Mouse (Mus musculus) hindbrain, embryonic 15.5 days (tissue): Measurements from ENCODE around the gene Mfsd9. TPM values are rescaled to one million over a fixed set of nuclear protein-coding genes. Genes with fewer than 3 reads are reported as not detected.

Experiments used
- ATAC-seq: fragments of 200-750 bp; cut with Nextera tagmentation; 2 replicates; pipeline ENCODE4 v1.8.0; 2017; ENCODE audit warnings: low read depth, moderate number of reproducible peaks, moderate TSS enrichment; ENCODE audit not compliant: low FRiP score
- H3K27ac ChIP-seq: fragments of 300-500 bp; sonication (generic); replicated peaks from 2 replicates; pipeline ENCODE4 v1.5.1; 2015; ENCODE audit warnings: mild to moderate bottlenecking, inconsistent platforms
- H3K27me3 ChIP-seq: fragments of 300-500 bp; sonication (generic); 2 replicates; pipeline ENCODE4 v1.6.1; 2015; ENCODE audit warnings: control low read depth, inconsistent platforms
- H3K36me3 ChIP-seq: fragments of 300-500 bp; sonication (generic); 2 replicates; pipeline ENCODE4 v1.6.1; 2015; ENCODE audit warnings: control low read depth, inconsistent platforms
- H3K4me1 ChIP-seq: fragments of 300-500 bp; sonication (generic); replicated peaks from 2 replicates; pipeline ENCODE4 v1.6.1; 2015; ENCODE audit warnings: control low read depth, inconsistent platforms
- H3K4me2 ChIP-seq: fragments of 300-500 bp; sonication (generic); 2 replicates; pipeline ENCODE4 v1.6.1; 2015; ENCODE audit warnings: moderate library complexity, mild to moderate bottlenecking, inconsistent platforms
- H3K4me3 ChIP-seq: fragments of 300-500 bp; sonication (generic); 2 replicates; pipeline ENCODE4 v1.5.1; 2015; ENCODE audit warnings: mild to moderate bottlenecking, inconsistent platforms
- H3K9ac ChIP-seq: fragments of 300-500 bp; sonication (generic); 2 replicates; pipeline ENCODE4 v1.6.1; 2015; ENCODE audit warnings: inconsistent platforms
- H3K9me3 ChIP-seq: fragments of 300-500 bp; sonication (generic); 2 replicates; pipeline ENCODE4 v1.6.1; 2016; ENCODE audit warnings: control low read depth, inconsistent platforms
- WGBS: fragments of 180-500 bp; shearing (Covaris S2); methylation state at CpG from one replicate; pipeline ENCODE4 v1.1.7; 2015; 5-methylcytosine and 5-hydroxymethylcytosine counted together
- polyA plus RNA-seq: library from polyadenylated mRNA; unstranded; fragments of >200 nt; fragmentation: Nextera tagmentation; extraction: Ambion mirVana; gene quantifications from 2 replicates; pipeline ENCODE4 v1.2.1, GENCODE M21; 2015

Mfsd9 gene
- polyA plus RNA-seq, 1 experiment from 2014 or later = 8.0 TPM

- Histone ChIP-seq H3K4me1 (no peaks in the 10 kb centered on the region), H3K36me3 (no peaks in the 10 kb centered on the region), H3K9me3 (no peaks in the 10 kb centered on the region), H3K9ac (no peak overlapping the region), H3K27ac (no peak overlapping the region), H3K4me3 (no peak overlapping the region), H3K4me2 (no peak overlapping the region), H3K27me3 (no peaks in the 10 kb centered on the region)
- no peak for ATAC-seq
- WGBS = 90% methylated on average over 12 of the region's 12 CpGs
Observed at GRCm38 (mm10) chr1:40804118-40804517, 13.6 kb upstream of the Mfsd9 start.

- H3K4me2 ChIP-seq = no peak overlapping the region
- no peaks in the 10 kb centered on the region for H3K9me3 ChIP-seq
- no peak overlapping the region for H3K4me3 ChIP-seq
- no peaks in the 10 kb centered on the region for H3K27me3 ChIP-seq
- H3K9ac ChIP-seq = no peak overlapping the region
- no peak overlapping the region for H3K27ac ChIP-seq
- ATAC-seq = no peak
- no peaks in the 10 kb centered on the region for H3K4me1 ChIP-seq
- no peaks in the 10 kb centered on the region for H3K36me3 ChIP-seq
- WGBS = 23% methylated on average over 3 of the region's 3 CpGs
Observed at GRCm38 (mm10) chr1:40802759-40803158, 12.3 kb upstream of the Mfsd9 start.

DNA sequence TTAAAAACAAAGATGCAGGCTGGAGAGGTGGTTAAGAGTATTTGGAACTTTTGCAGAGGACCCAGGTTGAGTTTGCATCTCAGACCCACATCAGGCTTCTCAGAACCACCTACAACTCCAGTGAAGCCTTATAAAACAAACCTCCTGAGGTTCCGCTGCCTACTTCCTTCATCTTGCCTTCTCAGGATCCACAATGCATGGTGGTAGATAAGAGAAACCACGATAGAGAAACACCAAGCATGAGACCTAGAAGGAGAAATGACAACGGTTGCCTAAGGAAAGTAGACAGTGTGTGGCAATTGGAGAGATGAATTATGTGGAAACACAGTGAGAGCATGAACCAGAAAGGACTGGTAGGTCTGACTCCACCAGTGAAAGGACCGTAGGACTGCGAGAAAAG lies 10.4 kb upstream of the Mfsd9 start:
- 85% methylated on average over 5 of the region's 5 CpGs for WGBS
- H3K27me3 ChIP-seq = no peaks in the 10 kb centered on the region

GRCm38 (mm10) chr1:40799121-40799520 lies 8.6 kb upstream of the Mfsd9 start:
- no peak for ATAC-seq
- H3K27me3 ChIP-seq = no peaks in the 10 kb centered on the region
- H3K36me3 ChIP-seq = no peaks in the 10 kb centered on the region
- no peaks in the 10 kb centered on the region for H3K9me3 ChIP-seq
- no peak overlapping the region for H3K27ac ChIP-seq
- H3K4me2 ChIP-seq = no peak overlapping the region
- H3K4me1 ChIP-seq = no peaks in the 10 kb centered on the region
- WGBS = 93% methylated on average over 8 of the region's 8 CpGs
- no peak overlapping the region for H3K4me3 ChIP-seq
- H3K9ac ChIP-seq = no peak overlapping the region

More for the DNA sequence above, 10.4 kb upstream of the Mfsd9 start:
- H3K4me3 ChIP-seq = no peak overlapping the region
- H3K9me3 ChIP-seq = no peaks in the 10 kb centered on the region
- H3K27ac ChIP-seq = no peak overlapping the region
- no peak for ATAC-seq
- no peaks in the 10 kb centered on the region for H3K4me1 ChIP-seq
- H3K9ac ChIP-seq = no peak overlapping the region
- no peak overlapping the region for H3K4me2 ChIP-seq
- H3K36me3 ChIP-seq = no peaks in the 10 kb centered on the region

DNA sequence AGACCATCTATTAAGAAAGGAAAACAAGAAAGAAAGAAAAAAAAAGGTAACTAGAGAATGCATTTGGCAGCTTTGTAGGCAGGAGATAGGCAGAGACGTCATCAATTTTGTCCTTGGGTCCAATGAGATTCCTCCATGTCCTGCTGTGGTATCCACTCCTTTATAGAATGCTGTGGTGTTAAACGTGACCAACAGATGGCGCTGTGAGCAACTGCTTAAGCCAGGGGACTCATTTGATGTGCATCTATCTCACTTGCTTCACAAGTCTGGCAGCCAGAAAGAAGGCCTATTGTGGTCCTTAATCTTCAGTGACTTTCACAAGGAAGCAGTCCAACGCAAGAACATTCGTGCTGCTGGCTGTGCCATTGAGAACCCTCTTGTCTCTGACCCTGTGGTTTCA lies 6.9 kb upstream of the Mfsd9 start:
- Histone ChIP-seq H3K27me3 (no peaks in the 10 kb centered on the region), H3K4me3 (no peak overlapping the region), H3K36me3 (no peaks in the 10 kb centered on the region), H3K27ac (no peak overlapping the region), H3K9me3 (no peaks in the 10 kb centered on the region), H3K4me2 (no peak overlapping the region), H3K4me1 (no peaks in the 10 kb centered on the region), H3K9ac (no peak overlapping the region)
- WGBS = 15% methylated on average over 5 of the region's 5 CpGs
- ATAC-seq = peak; percentile 59; the same call in 1 of the 2 replicates

DNA sequence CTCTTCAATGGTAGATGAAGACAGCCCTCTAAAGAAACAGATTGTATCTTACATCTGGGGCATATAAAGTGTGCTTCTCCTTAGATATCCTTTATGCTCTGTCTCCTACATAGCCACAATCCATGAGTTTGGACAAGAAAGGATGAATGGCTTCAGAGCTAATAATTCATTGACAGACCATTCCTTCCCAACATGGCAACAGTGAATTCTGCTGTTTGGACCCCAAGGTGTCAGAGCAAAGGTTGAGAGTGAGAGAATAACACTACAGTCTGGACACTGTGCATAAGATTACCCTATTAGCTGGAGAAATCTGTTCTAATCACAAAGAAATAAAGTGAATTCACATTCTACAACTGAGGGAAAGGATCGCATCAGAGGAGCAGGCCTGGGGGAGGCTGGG lies 5.0 kb upstream of the Mfsd9 start:
- ATAC-seq = no peak
- no peak overlapping the region for H3K4me3 ChIP-seq
- H3K4me1 ChIP-seq = peaks cover 6% of the 10 kb centered on the region
- H3K9me3 ChIP-seq = no peaks in the 10 kb centered on the region
- no peak overlapping the region for H3K9ac ChIP-seq
- no peak overlapping the region for H3K4me2 ChIP-seq
- WGBS = 91% methylated on average over 1 of the region's 1 CpGs
- no peaks in the 10 kb centered on the region for H3K27me3 ChIP-seq
- H3K36me3 ChIP-seq = no peaks in the 10 kb centered on the region
- H3K27ac ChIP-seq = no peak overlapping the region

GRCm38 (mm10) chr1:40789666-40790233 lies 737 bp downstream of the Mfsd9 start:
- 0 out of 2 replicates have a peak, but pooled peaks cover 2% of the 10 kb centered on the region for H3K36me3 ChIP-seq
- H3K4me1 ChIP-seq = peaks cover 21% of the 10 kb centered on the region
- H3K9ac ChIP-seq = peak overlapping the region; percentile 51; the same call in 1 of the 2 replicates
- WGBS = 18% methylated on average over 5 of the region's 5 CpGs
- no peaks in the 10 kb centered on the region for H3K9me3 ChIP-seq
- H3K27me3 ChIP-seq = no peaks in the 10 kb centered on the region
- ATAC-seq = peak; percentile 37
- peak overlapping the region; percentile 78 for H3K4me2 ChIP-seq
- H3K4me3 ChIP-seq = peak overlapping the region; percentile 78
- peak overlapping the region; percentile 39 for H3K27ac ChIP-seq

DNA sequence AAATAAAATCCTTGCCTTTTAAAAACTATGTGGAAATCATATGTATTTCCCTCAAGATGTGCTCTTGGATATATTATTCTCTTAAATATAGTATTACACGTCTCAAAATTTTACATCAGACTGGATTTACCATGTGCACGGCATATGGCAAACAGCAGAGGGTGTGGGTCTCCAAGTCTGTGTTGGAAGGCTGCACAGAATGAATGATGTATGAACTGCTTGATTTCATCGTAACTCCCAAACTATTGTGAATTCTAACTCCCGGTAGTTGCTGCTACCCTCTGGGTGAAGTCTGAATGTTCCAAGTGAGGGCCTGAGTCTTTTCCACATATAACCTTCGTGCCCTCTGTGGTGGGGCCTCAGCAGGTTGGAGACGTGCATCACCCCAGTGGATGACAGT lies 1.5 kb downstream of the Mfsd9 start:
- 75% methylated on average over 6 of the region's 6 CpGs for WGBS
- no peak overlapping the region for H3K9ac ChIP-seq
- ATAC-seq = no peak

DNA sequence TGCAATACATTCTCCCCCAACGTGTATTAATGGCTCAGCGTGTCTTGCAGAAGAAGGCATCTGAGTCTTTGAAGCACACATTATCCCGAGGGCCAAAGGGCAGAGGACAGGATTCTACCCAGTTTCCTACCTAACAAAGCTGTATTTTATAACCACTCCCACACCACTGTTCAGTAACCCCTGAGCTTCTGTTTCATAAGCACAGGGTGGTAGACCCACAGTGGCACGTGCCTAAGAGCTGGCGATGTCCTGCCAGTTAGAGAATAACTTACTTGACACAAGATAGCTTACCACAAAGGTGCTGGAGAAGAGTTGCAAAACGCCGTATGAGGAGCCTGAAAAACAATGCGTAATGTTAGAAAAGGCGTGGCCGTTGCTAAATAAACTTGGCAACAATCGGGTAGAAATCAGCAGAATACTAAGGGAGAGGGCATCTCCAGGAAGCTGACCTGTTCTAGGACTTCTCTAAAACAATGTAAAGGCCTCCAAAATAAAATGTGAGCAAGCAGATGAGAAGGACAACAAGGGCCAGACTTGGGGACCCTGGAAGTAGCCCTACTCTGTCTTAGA lies 4.5 kb downstream of the Mfsd9 start:
- Histone ChIP-seq H3K27ac (no peak overlapping the region), H3K27me3 (no peaks in the 10 kb centered on the region), H3K4me3 (no peak overlapping the region), H3K4me2 (no peak overlapping the region), H3K36me3 (peaks cover 13% of the 10 kb centered on the region), H3K9me3 (no peaks in the 10 kb centered on the region), H3K9ac (no peak overlapping the region), H3K4me1 (peaks cover 16% of the 10 kb centered on the region)
- WGBS = 89% methylated on average over 11 of the region's 11 CpGs
- ATAC-seq = no peak

More for the DNA sequence above, 1.5 kb downstream of the Mfsd9 start:
- H3K9me3 ChIP-seq = no peaks in the 10 kb centered on the region
- H3K4me3 ChIP-seq = no peak overlapping the region
- no peak overlapping the region for H3K27ac ChIP-seq
- H3K36me3 ChIP-seq = peaks cover 7% of the 10 kb centered on the region; the same call in 1 of the 2 replicates
- H3K27me3 ChIP-seq = no peaks in the 10 kb centered on the region
- H3K4me2 ChIP-seq = peak overlapping the region; percentile 78; the same call in 1 of the 2 replicates
- peaks cover 21% of the 10 kb centered on the region for H3K4me1 ChIP-seq

GRCm38 (mm10) chr1:40784306-40784705 lies 6.2 kb downstream of the Mfsd9 start:
- Histone ChIP-seq H3K9ac (no peak overlapping the region), H3K4me2 (no peak overlapping the region), H3K27ac (no peak overlapping the region), H3K4me3 (no peak overlapping the region), H3K36me3 (peaks cover 28% of the 10 kb centered on the region), H3K27me3 (no peaks in the 10 kb centered on the region), H3K4me1 (peaks cover 4% of the 10 kb centered on the region; the same call in 1 of the 2 replicates), H3K9me3 (0 out of 2 replicates have a peak, but pooled peaks cover under 1% of the 10 kb centered on the region)
- 91% methylated on average over 9 of the region's 9 CpGs for WGBS
- no peak for ATAC-seq

- no peak overlapping the region for H3K4me2 ChIP-seq
- 91% methylated on average over 7 of the region's 7 CpGs for WGBS
- no peak for ATAC-seq
- H3K9me3 ChIP-seq = peaks cover 8% of the 10 kb centered on the region; the same call in 1 of the 2 replicates
- no peak overlapping the region for H3K9ac ChIP-seq
- H3K36me3 ChIP-seq = peaks cover 36% of the 10 kb centered on the region
- no peak overlapping the region for H3K27ac ChIP-seq
- no peaks in the 10 kb centered on the region for H3K27me3 ChIP-seq
- no peaks in the 10 kb centered on the region for H3K4me1 ChIP-seq
- H3K4me3 ChIP-seq = no peak overlapping the region
Observed at GRCm38 (mm10) chr1:40783450-40783849, 7.0 kb downstream of the Mfsd9 start.

GRCm38 (mm10) chr1:40776763-40777162 lies 13.7 kb downstream of the Mfsd9 start:
- Histone ChIP-seq H3K4me1 (no peaks in the 10 kb centered on the region), H3K9me3 (peaks cover 8% of the 10 kb centered on the region; the same call in 1 of the 2 replicates), H3K4me3 (no peak overlapping the region), H3K9ac (no peak overlapping the region), H3K27me3 (no peaks in the 10 kb centered on the region), H3K27ac (no peak overlapping the region), H3K36me3 (peaks cover 41% of the 10 kb centered on the region), H3K4me2 (no peak overlapping the region)
- WGBS = 90% methylated on average over 3 of the region's 3 CpGs
- ATAC-seq = no peak
